Mouse (Mus musculus): ENCODE measurements around the gene Eras. TPM values are rescaled to one million over a fixed set of nuclear protein-coding genes. Genes with fewer than 3 reads are reported as not detected.
A peak's percentile ranks its signal among the peaks of the same experiment; 100 is the strongest.
"Not testable (repeated sequence)": the region's sequence is repeated elsewhere in the genome, so short reads cannot be mapped to it uniquely, and the experiment has no call there.

Eras gene
- polyA plus RNA-seq, 1 experiment from 2014 or later: not detected

GRCm38 (mm10) chrX:7947108-7947899, 18.9 kb upstream of the Eras start, which contains the start of gene Hdac6:
Gene Hdac6, minus strand, starts transcription at chrX:7947889.
- H3K4me3 ChIP-seq (replicated peaks): peak within 1 kb of the TSS; percentile 51
- 20% methylated on average over 36 of the region's 37 CpGs for WGBS
- H3K27me3 ChIP-seq (replicated peaks): no peaks in the 10 kb centered on the region
- no peaks in the 10 kb centered on the region for H3K36me3 ChIP-seq
- peak within 1 kb of the TSS; percentile 52 for H3K4me2 ChIP-seq
- H3K4me1 ChIP-seq: no peaks in the 10 kb centered on the region
- no peak for ATAC-seq (ENCODE audit: insufficient read depth, low FRiP score, low read depth)
- peak within 1 kb of the TSS; percentile 16; the same call in 1 of the 2 replicates for H3K9ac ChIP-seq
- H3K9me3 ChIP-seq: no peaks in the 10 kb centered on the region
- H3K27ac ChIP-seq: no peak within 1 kb of the TSS; the same call in 1 of the 2 replicates

- Histone ChIP-seq H3K4me2 (no peak overlapping the region), H3K36me3 (no peaks in the 10 kb centered on the region), H3K9me3 (no peaks in the 10 kb centered on the region), H3K9ac (no peak overlapping the region), H3K27me3 (replicated peaks) (no peaks in the 10 kb centered on the region), H3K27ac (no peak overlapping the region), H3K4me3 (replicated peaks) (no peak overlapping the region), H3K4me1 (no peaks in the 10 kb centered on the region)
- no peak for ATAC-seq (ENCODE audit: insufficient read depth, low FRiP score, low read depth)
- 70% methylated on average over 8 of the region's 8 CpGs for WGBS
These were observed 17.2 kb upstream of the Eras start for GRCm38 (mm10) chrX:7945618-7946017.

DNA sequence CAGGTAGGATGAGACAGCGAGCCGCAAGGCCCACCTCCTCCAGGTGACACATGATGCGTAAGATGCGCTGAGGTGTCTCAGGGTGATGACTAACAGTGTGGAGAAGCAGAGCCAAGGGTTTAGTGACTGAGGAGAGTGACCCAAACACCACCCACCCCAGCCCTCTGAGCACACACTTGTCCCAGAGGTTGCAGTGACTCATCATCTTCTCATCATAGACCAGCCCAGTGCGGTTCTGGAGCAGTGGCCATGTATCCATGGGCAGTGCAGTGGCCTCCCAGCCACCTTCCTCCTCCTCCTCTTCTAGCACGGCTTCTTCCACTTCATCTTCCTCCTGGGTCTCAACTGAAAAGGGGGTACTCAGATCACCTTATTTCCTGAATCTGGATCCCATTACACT, 9.3 kb upstream of the Eras start:
- H3K9ac ChIP-seq: no peak overlapping the region
- no peak overlapping the region for H3K4me3 ChIP-seq (replicated peaks)
- H3K4me2 ChIP-seq: no peak overlapping the region
- no peaks in the 10 kb centered on the region for H3K36me3 ChIP-seq
- H3K27ac ChIP-seq: no peak overlapping the region
- no peaks in the 10 kb centered on the region for H3K4me1 ChIP-seq
- no peaks in the 10 kb centered on the region for H3K9me3 ChIP-seq
- no peak for ATAC-seq (ENCODE audit: insufficient read depth, low FRiP score, low read depth)
- no peaks in the 10 kb centered on the region for H3K27me3 ChIP-seq (replicated peaks)
- 91% methylated on average over 6 of the region's 6 CpGs for WGBS

- Histone ChIP-seq H3K9me3 (no peaks in the 10 kb centered on the region), H3K36me3 (no peaks in the 10 kb centered on the region), H3K4me2 (no peak overlapping the region), H3K27me3 (replicated peaks) (no peaks in the 10 kb centered on the region), H3K4me3 (replicated peaks) (no peak overlapping the region), H3K9ac (no peak overlapping the region), H3K27ac (no peak overlapping the region), H3K4me1 (no peaks in the 10 kb centered on the region)
- ATAC-seq (ENCODE audit: insufficient read depth, low FRiP score, low read depth): no peak
- 52% methylated on average over 11 of the region's 11 CpGs for WGBS
These were observed 8.5 kb upstream of the Eras start for GRCm38 (mm10) chrX:7936874-7937273.

DNA sequence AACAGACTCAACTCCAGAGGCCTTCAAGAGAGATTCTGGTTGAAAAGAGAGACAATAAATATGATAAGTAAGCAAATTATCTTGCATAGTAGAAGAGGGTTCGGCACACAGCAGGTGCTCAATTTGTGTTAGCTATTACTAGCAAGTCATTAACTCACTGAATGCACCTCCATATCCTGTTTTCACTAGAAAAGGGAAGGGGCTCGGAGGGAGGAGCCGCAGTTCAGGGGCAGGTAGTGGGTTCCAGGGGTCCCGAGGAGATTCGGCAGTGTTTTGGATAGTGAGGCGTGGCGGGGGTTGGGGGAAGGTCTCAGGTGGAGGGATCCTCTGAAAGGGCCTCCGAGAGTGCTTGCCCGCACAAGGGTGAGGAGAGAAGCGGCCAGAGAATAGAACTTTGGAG, 1.3 kb downstream of the Eras start:
- Histone ChIP-seq H3K36me3 (no peaks in the 10 kb centered on the region), H3K4me2 (no peak overlapping the region), H3K4me3 (replicated peaks) (no peak overlapping the region), H3K9me3 (no peaks in the 10 kb centered on the region), H3K27ac (no peak overlapping the region), H3K27me3 (replicated peaks) (peaks cover 25% of the 10 kb centered on the region), H3K4me1 (0 out of 2 replicates have a peak, but pooled peaks cover 3% of the 10 kb centered on the region), H3K9ac (no peak overlapping the region)
- WGBS: 22% methylated on average over 10 of the region's 10 CpGs
- no peak for ATAC-seq (ENCODE audit: insufficient read depth, low FRiP score, low read depth)

GRCm38 (mm10) chrX:7926266-7926665, 2.1 kb downstream of the Eras start:
- no peak for ATAC-seq (ENCODE audit: insufficient read depth, low FRiP score, low read depth)
- Histone ChIP-seq H3K27me3 (replicated peaks) (peaks cover 30% of the 10 kb centered on the region), H3K9me3 (no peaks in the 10 kb centered on the region), H3K4me1 (0 out of 2 replicates have a peak, but pooled peaks cover 4% of the 10 kb centered on the region), H3K9ac (no peak overlapping the region), H3K4me2 (no peak overlapping the region), H3K27ac (no peak overlapping the region), H3K36me3 (no peaks in the 10 kb centered on the region), H3K4me3 (replicated peaks) (no peak overlapping the region)
- WGBS: 74% methylated on average over 6 of the region's 6 CpGs

- Histone ChIP-seq H3K4me1 (0 out of 2 replicates have a peak, but pooled peaks cover 4% of the 10 kb centered on the region), H3K27me3 (replicated peaks) (peaks cover 42% of the 10 kb centered on the region), H3K27ac (no peak overlapping the region), H3K4me2 (peak overlapping the region; percentile 47), H3K4me3 (replicated peaks) (peak overlapping the region; percentile 16), H3K9ac (no peak overlapping the region), H3K36me3 (no peaks in the 10 kb centered on the region), H3K9me3 (no peaks in the 10 kb centered on the region)
- no peak for ATAC-seq (ENCODE audit: insufficient read depth, low FRiP score, low read depth)
- 17% methylated on average over 34 of the region's 48 CpGs for WGBS
These were observed 6.4 kb downstream of the Eras start for GRCm38 (mm10) chrX:7922032-7922431.

DNA sequence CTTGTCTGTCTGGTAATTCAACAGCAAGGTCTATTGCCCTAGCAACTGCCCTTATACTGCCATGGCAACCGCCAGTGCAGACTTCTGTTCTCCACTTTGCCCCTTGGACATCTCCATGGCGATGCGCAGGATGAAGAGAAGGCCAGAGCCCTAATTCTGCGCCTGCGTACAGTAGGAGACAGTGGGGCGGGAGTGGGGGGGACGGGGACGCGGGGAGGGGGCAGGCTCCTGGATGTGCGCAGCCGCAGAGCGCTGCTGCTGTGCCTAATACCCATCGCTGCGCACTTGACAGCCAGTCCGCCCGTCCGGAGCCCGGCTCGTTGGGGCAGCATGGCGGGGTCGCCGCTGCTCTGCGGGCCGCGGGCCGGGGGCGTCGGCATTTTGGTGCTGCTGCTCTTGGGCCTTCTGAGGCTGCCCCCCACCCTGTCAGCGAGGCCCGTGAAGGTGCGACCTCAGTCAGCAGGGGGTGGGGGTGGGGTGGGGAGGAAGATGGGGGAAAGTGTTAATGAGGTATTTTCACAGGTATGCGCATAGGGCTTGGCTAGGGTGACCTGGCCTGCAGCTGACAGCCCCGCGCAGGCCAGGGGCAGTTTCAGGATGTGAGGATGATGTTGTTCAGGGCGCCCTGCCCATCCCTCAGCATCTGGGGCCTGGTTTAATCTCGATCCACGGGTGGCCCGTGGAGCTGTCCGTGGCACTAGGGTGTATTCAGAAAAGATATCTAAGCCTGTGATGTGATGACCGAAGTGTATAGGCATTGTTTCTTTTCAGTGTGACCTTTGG, 8.6 kb downstream of the Eras start, which contains the start of gene Pcsk1n:
Gene Pcsk1n, plus strand, starts transcription at position 222 of the 783 bp plus-strand sequence.
- Histone ChIP-seq H3K9me3 (no peaks in the 10 kb centered on the region), H3K4me2 (peak within 1 kb of the TSS; percentile 23; the same call in 1 of the 2 replicates), H3K4me1 (0 out of 2 replicates have a peak, but pooled peaks cover 4% of the 10 kb centered on the region), H3K27ac (no peak within 1 kb of the TSS), H3K9ac (no peak within 1 kb of the TSS), H3K36me3 (no peaks in the 10 kb centered on the region), H3K27me3 (replicated peaks) (peaks cover 35% of the 10 kb centered on the region), H3K4me3 (replicated peaks) (0 out of 2 replicates have a peak within 1 kb of the TSS, but pooled peaks have one; percentile 5)
- WGBS: 16% methylated on average over 39 of the region's 40 CpGs
- ATAC-seq (ENCODE audit: insufficient read depth, low FRiP score, low read depth): no peak

DNA sequence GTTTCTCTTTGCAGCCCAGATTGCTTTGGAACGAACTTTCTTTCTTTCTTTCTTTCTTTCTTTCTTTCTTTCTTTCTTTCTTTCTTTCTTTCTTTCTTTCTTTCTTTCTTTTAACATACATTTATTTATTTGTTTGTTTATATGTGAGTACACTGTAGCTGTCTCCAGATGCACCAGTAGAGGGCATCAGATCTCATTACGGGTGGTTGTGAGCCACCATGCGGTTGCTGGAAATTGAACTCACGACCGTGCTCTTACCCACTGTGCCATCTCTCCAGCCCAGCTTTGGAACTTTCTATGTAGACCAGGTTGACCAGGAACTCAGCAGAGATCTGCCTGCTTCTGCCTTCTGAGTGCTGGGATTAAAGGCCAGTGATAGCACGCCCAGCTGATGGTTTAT, 10.4 kb downstream of the Eras start:
- not testable (repeated sequence) for H3K9ac ChIP-seq; H3K4me3 ChIP-seq (replicated peaks); H3K36me3 ChIP-seq; H3K27ac ChIP-seq; H3K4me2 ChIP-seq; H3K9me3 ChIP-seq; H3K4me1 ChIP-seq; ATAC-seq (ENCODE audit: insufficient read depth, low FRiP score, low read depth)
- 71% methylated on average over 6 of the region's 6 CpGs for WGBS
- peaks cover 25% of the 10 kb centered on the region for H3K27me3 ChIP-seq (replicated peaks)

- ATAC-seq (ENCODE audit: insufficient read depth, low FRiP score, low read depth); H3K27ac ChIP-seq; H3K4me1 ChIP-seq; H3K36me3 ChIP-seq; H3K4me3 ChIP-seq (replicated peaks); H3K4me2 ChIP-seq; H3K9me3 ChIP-seq; H3K9ac ChIP-seq: not testable (repeated sequence)
- 15% methylated on average over 3 of the region's 3 CpGs for WGBS
- peaks cover 12% of the 10 kb centered on the region; the same call in 1 of the 2 replicates for H3K27me3 ChIP-seq (replicated peaks)
These were observed 12.7 kb downstream of the Eras start for GRCm38 (mm10) chrX:7915669-7916068.

- H3K9ac ChIP-seq: no peak overlapping the region
- H3K9me3 ChIP-seq: no peaks in the 10 kb centered on the region
- no peaks in the 10 kb centered on the region for H3K36me3 ChIP-seq
- H3K4me1 ChIP-seq: no peaks in the 10 kb centered on the region
- H3K4me3 ChIP-seq (replicated peaks): no peak overlapping the region
- H3K27ac ChIP-seq: no peak overlapping the region
- ATAC-seq (ENCODE audit: insufficient read depth, low FRiP score, low read depth): no peak
- no peaks in the 10 kb centered on the region for H3K27me3 ChIP-seq (replicated peaks)
- 64% methylated on average over 6 of the region's 6 CpGs for WGBS
- no peak overlapping the region for H3K4me2 ChIP-seq
These were observed 17.9 kb downstream of the Eras start for GRCm38 (mm10) chrX:7910473-7910872.

DNA sequence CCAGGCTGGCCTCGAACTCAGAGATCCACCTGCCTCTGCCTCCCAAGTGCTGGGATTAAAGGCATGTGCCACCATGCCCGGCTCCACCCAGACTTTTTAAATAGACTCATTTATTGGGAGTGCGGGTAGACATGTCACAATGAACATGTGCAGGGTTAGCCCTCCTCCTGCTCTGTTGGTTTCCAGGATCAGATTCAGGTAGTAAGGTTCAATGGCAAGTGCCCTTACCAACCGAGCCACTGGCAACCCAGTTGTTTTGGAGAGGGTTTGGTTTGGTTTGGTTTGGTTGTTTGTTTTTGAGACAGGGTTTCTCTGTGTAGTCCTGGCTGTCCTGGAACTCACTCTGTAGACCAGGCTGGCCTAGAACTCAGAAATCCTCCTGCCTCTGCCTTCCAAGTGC, 19.2 kb downstream of the Eras start, which contains the start of gene Gm10490:
Gene Gm10490, plus strand, starts transcription at position 301 of the 400 bp plus-strand sequence.
- not testable (repeated sequence) for H3K4me1 ChIP-seq; H3K4me3 ChIP-seq (replicated peaks); H3K9me3 ChIP-seq; H3K36me3 ChIP-seq; H3K27me3 ChIP-seq (replicated peaks); H3K27ac ChIP-seq; H3K9ac ChIP-seq; H3K4me2 ChIP-seq; ATAC-seq (ENCODE audit: insufficient read depth, low FRiP score, low read depth)
- 82% methylated on average over 4 of the region's 4 CpGs for WGBS

All from stomach, embryonic 15.5 days (tissue).